Mouse (Mus musculus): ENCODE data around the gene Safb. TPM values are rescaled to one million over a fixed set of nuclear protein-coding genes. Genes with fewer than 3 reads are reported as not detected.

The Safb gene
- total and polyA plus RNA-seq, 3 experiments: 67.0 to 151 (median 121) TPM

DNA sequence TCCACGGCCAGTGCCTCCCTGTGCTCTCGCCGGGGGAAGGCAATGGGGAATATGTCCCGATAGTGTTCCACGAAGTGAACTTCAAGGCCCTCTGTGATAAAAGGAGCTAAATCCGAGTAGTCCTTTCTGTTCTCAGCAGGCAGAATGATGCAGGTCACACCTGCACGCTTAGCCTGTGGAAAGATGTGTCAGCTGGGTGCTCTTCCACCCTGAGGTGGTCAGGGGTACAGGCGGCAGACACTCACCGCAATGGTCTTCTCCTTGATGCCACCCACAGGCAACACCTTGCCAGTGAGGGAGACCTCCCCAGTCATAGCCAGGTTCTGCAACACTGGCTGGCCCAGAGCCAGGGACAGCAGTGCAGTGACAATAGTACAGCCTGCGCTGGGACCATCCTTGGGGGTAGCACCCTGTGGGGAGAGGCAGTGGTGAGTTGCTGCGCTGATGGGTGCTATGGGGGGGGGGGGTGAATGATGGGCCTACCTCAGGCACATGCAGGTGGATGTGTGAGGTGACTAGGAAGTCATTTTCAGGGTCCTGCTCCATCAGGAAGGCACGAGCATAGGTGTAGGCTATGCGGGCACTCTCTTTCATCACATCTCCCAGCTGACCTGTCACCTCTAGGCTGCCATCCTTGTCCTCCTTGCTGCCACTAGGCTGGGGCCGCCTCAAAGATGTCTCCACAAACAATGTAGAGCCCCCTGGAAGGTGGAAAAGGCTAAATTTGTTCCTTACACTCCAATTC lies 29.9 kb downstream of the Safb start:
- TF ChIP-seq GATA1 (IDR thresholded peaks at IDR 0.05; ENCODE audit: borderline replicate concordance, low read length) (no peak), GATA2 (IDR thresholded peaks at IDR 0.05; ENCODE audit: borderline replicate concordance, low read depth, low read length) (no peak), TAL1 (conservative IDR thresholded peaks at IDR 0.05; ENCODE audit: low read depth, low read length) (no peak), POLR2AphosphoS5 (IDR thresholded peaks at IDR 0.05; ENCODE audit: insufficient replicate concordance, low read depth, low read length) (peak; percentile 94; the same call in 1 of the 2 replicates), CTCF (IDR thresholded peaks at IDR 0.05; ENCODE audit: low read depth, low read length) (no peak)
- Histone ChIP-seq H3K36me3 (replicated peaks) (peaks cover 75% of the 10 kb centered on the region), H3K4me3 (ENCODE audit: low read depth, low read length) (peak overlapping the region; percentile 88), H3K27me3 (ENCODE audit: insufficient read depth, low read length) (no peaks in the 10 kb centered on the region), H3K9me3 (replicated peaks) (no peaks in the 10 kb centered on the region), H3K4me1 (ENCODE audit: insufficient read depth, low read depth, low read length) (peaks cover 82% of the 10 kb centered on the region)
- DNase-seq (ENCODE audit: low spot score) (peak; percentile 51), ATAC-seq (ENCODE audit: extremely low read depth, insufficient number of reproducible peaks, low FRiP score, poor library complexity, severe bottlenecking) (no peak)

DNA sequence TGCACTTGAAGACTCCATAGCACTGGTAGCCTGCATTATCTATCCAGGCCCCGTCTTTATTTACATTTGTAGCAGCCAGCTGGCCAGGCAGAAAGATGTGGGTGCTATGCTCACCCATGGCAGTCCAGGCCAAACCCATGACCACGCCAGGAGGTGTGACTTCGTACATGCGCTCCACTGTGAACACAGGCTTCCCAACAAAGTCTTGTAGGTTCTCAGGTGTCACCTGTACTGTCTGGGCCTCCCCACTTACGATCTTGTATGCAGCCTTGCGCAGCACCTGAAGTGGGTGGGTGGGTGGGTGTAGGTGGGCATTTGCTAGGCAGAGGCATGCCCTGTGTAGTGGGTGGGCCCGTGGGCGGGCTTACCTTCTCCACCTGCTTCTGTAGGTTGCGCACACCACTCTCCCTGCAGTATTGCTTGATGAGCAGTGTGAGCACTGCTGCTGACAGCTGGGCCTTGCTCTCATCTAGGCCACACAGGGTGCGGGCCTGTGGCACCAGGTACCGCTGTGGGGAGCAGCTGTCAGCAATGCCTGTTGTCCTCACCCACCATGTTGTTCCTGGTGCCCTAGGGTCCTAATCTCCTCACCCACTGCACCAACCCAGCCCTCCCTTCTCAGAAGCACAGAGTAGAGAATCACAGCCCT lies 30.6 kb downstream of the Safb start:
- Histone ChIP-seq H3K9me3 (replicated peaks) (no peaks in the 10 kb centered on the region), H3K36me3 (replicated peaks) (peaks cover 82% of the 10 kb centered on the region), H3K4me3 (ENCODE audit: low read depth, low read length) (peak overlapping the region; percentile 88), H3K4me1 (ENCODE audit: insufficient read depth, low read depth, low read length) (peaks cover 85% of the 10 kb centered on the region), H3K27me3 (ENCODE audit: insufficient read depth, low read length) (no peaks in the 10 kb centered on the region)
- DNase-seq (ENCODE audit: low spot score): peak; percentile 26
- TF ChIP-seq GATA1 (IDR thresholded peaks at IDR 0.05; ENCODE audit: borderline replicate concordance, low read length) (no peak), CTCF (IDR thresholded peaks at IDR 0.05; ENCODE audit: low read depth, low read length) (no peak), TAL1 (conservative IDR thresholded peaks at IDR 0.05; ENCODE audit: low read depth, low read length) (no peak), GATA2 (IDR thresholded peaks at IDR 0.05; ENCODE audit: borderline replicate concordance, low read depth, low read length) (no peak), POLR2AphosphoS5 (IDR thresholded peaks at IDR 0.05; ENCODE audit: insufficient replicate concordance, low read depth, low read length) (no peak; the same call in 1 of the 2 replicates)
- ATAC-seq (ENCODE audit: extremely low read depth, insufficient number of reproducible peaks, low FRiP score, poor library complexity, severe bottlenecking): no peak

DNA sequence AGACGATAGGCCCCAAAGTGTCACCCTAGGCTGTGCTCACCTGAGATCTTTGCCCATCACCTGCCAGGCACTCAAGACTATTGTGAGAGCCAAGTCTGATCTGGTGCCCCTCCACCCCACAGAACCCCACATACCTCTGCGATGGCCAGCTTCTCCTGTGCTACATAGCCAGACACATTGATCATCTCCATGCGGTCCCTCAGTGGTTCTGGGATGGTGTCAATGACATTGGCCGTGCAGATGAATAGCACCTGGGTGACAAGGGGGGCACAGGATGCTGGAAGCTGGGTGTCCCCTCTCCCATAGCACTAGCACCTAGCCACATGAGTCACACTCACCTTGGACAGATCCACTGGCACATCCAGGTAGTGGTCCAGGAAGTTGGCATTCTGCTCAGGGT lies 31.2 kb downstream of the Safb start:
- H3K4me3 ChIP-seq (ENCODE audit: low read depth, low read length): peak overlapping the region; percentile 88
- no peak for DNase-seq (ENCODE audit: low spot score)
- no peaks in the 10 kb centered on the region for H3K9me3 ChIP-seq (replicated peaks)
- TF ChIP-seq GATA1 (IDR thresholded peaks at IDR 0.05; ENCODE audit: borderline replicate concordance, low read length) (no peak), POLR2AphosphoS5 (IDR thresholded peaks at IDR 0.05; ENCODE audit: insufficient replicate concordance, low read depth, low read length) (0 out of 2 replicates have a peak, but pooled peaks have one; percentile 88)
- no peaks in the 10 kb centered on the region for H3K27me3 ChIP-seq (ENCODE audit: insufficient read depth, low read length)
- no peak for ATAC-seq (ENCODE audit: extremely low read depth, insufficient number of reproducible peaks, low FRiP score, poor library complexity, severe bottlenecking)
- peaks cover 85% of the 10 kb centered on the region for H3K4me1 ChIP-seq (ENCODE audit: insufficient read depth, low read depth, low read length)
- H3K36me3 ChIP-seq (replicated peaks): peaks cover 85% of the 10 kb centered on the region

DNA sequence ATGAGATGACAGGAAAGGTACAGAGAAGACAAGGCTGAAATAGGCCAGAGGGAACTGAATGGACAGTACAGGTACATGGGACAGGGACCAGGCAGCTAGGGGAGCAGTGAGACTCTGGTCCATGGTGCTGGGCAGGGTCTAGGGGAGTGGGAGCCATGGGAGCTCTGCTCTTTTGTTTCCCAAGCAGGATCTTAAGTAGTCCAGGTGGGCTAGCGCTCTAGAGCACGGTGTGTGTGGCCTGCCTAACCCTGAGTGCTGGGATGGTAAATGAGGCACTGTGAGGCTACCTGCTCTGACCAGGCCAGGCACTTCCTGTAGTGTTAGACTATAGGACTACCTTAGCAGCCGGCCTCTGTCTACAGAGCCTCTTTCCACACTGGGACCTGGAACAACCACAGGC lies 32.1 kb downstream of the Safb start:
- Histone ChIP-seq H3K4me1 (ENCODE audit: insufficient read depth, low read depth, low read length) (peaks cover 79% of the 10 kb centered on the region), H3K9me3 (replicated peaks) (no peaks in the 10 kb centered on the region), H3K27me3 (ENCODE audit: insufficient read depth, low read length) (no peaks in the 10 kb centered on the region), H3K36me3 (replicated peaks) (peaks cover 86% of the 10 kb centered on the region), H3K4me3 (ENCODE audit: low read depth, low read length) (peak overlapping the region; percentile 88; the same call in 1 of the 2 replicates)
- TF ChIP-seq POLR2AphosphoS5 (IDR thresholded peaks at IDR 0.05; ENCODE audit: insufficient replicate concordance, low read depth, low read length) (0 out of 2 replicates have a peak, but pooled peaks have one; percentile 55), TAL1 (conservative IDR thresholded peaks at IDR 0.05; ENCODE audit: low read depth, low read length) (no peak)
- DNase-seq (ENCODE audit: low spot score) (no peak), ATAC-seq (ENCODE audit: extremely low read depth, insufficient number of reproducible peaks, low FRiP score, poor library complexity, severe bottlenecking) (no peak)

DNA sequence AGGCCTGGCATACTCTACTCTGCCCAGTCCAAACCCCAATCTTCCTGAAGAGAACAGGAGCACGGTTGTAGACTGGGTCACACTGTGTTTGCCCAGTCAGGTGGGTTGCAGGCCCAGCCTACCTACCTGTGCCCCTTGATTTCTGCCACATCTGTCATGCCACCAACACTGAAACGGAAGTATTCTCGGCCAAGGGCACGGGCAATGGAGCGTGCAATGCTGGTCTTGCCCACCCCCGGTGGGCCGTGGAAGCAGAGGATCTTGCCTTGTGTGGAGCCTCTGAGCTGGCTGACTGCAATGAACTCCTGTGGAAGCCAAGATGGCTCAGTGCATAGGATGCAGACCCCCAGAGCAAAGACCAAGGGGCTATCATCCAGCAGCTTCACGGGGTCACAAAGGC lies 33.0 kb downstream of the Safb start:
- H3K36me3 ChIP-seq (replicated peaks): peaks cover 90% of the 10 kb centered on the region
- no peaks in the 10 kb centered on the region for H3K9me3 ChIP-seq (replicated peaks)
- TF ChIP-seq GATA1 (IDR thresholded peaks at IDR 0.05; ENCODE audit: borderline replicate concordance, low read length) (no peak), CTCF (IDR thresholded peaks at IDR 0.05; ENCODE audit: low read depth, low read length) (no peak), POLR2AphosphoS5 (IDR thresholded peaks at IDR 0.05; ENCODE audit: insufficient replicate concordance, low read depth, low read length) (no peak), GATA2 (IDR thresholded peaks at IDR 0.05; ENCODE audit: borderline replicate concordance, low read depth, low read length) (no peak), TAL1 (conservative IDR thresholded peaks at IDR 0.05; ENCODE audit: low read depth, low read length) (no peak)

DNA sequence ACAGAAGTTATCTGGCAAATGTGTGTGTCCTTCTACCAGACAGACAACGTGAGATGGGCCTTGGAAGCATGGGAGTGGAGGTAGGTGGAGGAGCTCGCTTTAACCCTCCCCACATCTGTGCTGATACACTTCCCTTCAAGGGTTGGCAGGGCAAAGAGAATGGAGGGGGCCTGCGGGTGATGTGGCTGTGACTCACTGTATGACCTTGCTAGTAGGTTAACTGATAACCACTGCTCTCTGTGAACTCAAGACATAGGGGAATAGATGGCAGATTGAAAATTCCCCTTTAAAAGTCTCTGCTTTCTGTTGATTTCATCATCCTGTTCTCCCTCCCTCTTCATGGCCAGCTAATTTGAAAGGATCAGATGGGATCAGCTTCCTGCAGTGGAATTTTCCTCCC lies 40.9 kb downstream of the Safb start:
- H3K36me3 ChIP-seq (replicated peaks): peaks cover 49% of the 10 kb centered on the region
- no peaks in the 10 kb centered on the region; the same call in 1 of the 2 replicates for H3K27me3 ChIP-seq (ENCODE audit: insufficient read depth, low read length)
- no peaks in the 10 kb centered on the region for H3K9me3 ChIP-seq (replicated peaks)
- DNase-seq (ENCODE audit: low spot score): no peak
- peaks cover 53% of the 10 kb centered on the region for H3K4me1 ChIP-seq (ENCODE audit: insufficient read depth, low read depth, low read length)
- TF ChIP-seq GATA1 (IDR thresholded peaks at IDR 0.05; ENCODE audit: borderline replicate concordance, low read length): no peak
- TF ChIP-seq TAL1 (conservative IDR thresholded peaks at IDR 0.05; ENCODE audit: low read depth, low read length): no peak
- TF ChIP-seq CTCF (IDR thresholded peaks at IDR 0.05; ENCODE audit: low read depth, low read length): no peak
- TF ChIP-seq POLR2AphosphoS5 (IDR thresholded peaks at IDR 0.05; ENCODE audit: insufficient replicate concordance, low read depth, low read length): no peak
- TF ChIP-seq GATA2 (IDR thresholded peaks at IDR 0.05; ENCODE audit: borderline replicate concordance, low read depth, low read length): no peak
- ATAC-seq (ENCODE audit: extremely low read depth, insufficient number of reproducible peaks, low FRiP score, poor library complexity, severe bottlenecking): peak; percentile 23; the same call in 1 of the 2 replicates
- H3K4me3 ChIP-seq (ENCODE audit: low read depth, low read length): peak overlapping the region; percentile 94

More for the DNA sequence above, 33.0 kb downstream of the Safb start:
- Histone ChIP-seq H3K4me3 (ENCODE audit: low read depth, low read length) (no peak overlapping the region), H3K27me3 (ENCODE audit: insufficient read depth, low read length) (no peaks in the 10 kb centered on the region), H3K4me1 (ENCODE audit: insufficient read depth, low read depth, low read length) (peaks cover 76% of the 10 kb centered on the region)
- DNase-seq (ENCODE audit: low spot score) (no peak), ATAC-seq (ENCODE audit: extremely low read depth, insufficient number of reproducible peaks, low FRiP score, poor library complexity, severe bottlenecking) (no peak)
